Mouse (Mus musculus) spleen, adult 2 months (tissue): Measurements from ENCODE around the gene Inava. TPM values are rescaled to one million over a fixed set of nuclear protein-coding genes. Genes with fewer than 3 reads are reported as not detected.
A peak's percentile ranks its signal among the peaks of the same experiment; 100 is the strongest.

Experiments used
- DNase-seq, 2 experiments: peaks; one replicate each; pipeline versions ENCODE4 v3.0.0 to v3.0.0-alpha.2; 2012 to 2021; ENCODE audit warnings: low spot score in 2 of 2, low read depth in 1 of 2
- H3K27ac ChIP-seq: fragments of 200-500 bp; 2 replicates; pipeline ENCODE4 v1.5.1; 2012; ENCODE audit warnings: low read length, inconsistent platforms; ENCODE audit not compliant: insufficient read depth
- H3K27me3 ChIP-seq: fragments of 200-500 bp; 2 replicates; pipeline ENCODE4 v1.6.1; 2012; ENCODE audit warnings: mild to moderate bottlenecking, moderate library complexity, low read length, inconsistent platforms; ENCODE audit not compliant: control insufficient read depth, insufficient read depth
- H3K36me3 ChIP-seq: fragments of 200-500 bp; 2 replicates; pipeline ENCODE4 v1.6.1; 2012; ENCODE audit warnings: mild to moderate bottlenecking, low read length, inconsistent platforms; ENCODE audit not compliant: control insufficient read depth, insufficient read depth
- H3K4me1 ChIP-seq: fragments of 200-500 bp; 2 replicates; pipeline ENCODE4 v1.6.1; 2011; ENCODE audit warnings: inconsistent platforms; ENCODE audit not compliant: control insufficient read depth, insufficient read depth, insufficient read length
- H3K4me3 ChIP-seq: fragments of 200-500 bp; 2 replicates; pipeline ENCODE4 v1.5.1; 2011; ENCODE audit warnings: mild to moderate bottlenecking, inconsistent platforms; ENCODE audit not compliant: insufficient read depth, insufficient read length; ENCODE audit errors: extremely low read depth
- CTCF ChIP-seq: fragments of 200-500 bp; IDR thresholded peaks from 2 replicates; pipeline ENCODE4 v1.5.1; 2011; ENCODE audit warnings: mild to moderate bottlenecking, inconsistent platforms; ENCODE audit not compliant: insufficient read depth, insufficient read length, insufficient replicate concordance; ENCODE audit errors: extremely low read depth
- POLR2A ChIP-seq: fragments of 200-500 bp; IDR thresholded peaks from 2 replicates; pipeline ENCODE4 v1.6.1; 2011; ENCODE audit warnings: low read depth, low read length, inconsistent platforms
- WGBS: fragments of 180-500 bp; shearing (Covaris S2); methylation state at CpG from one replicate; pipeline ENCODE4 v1.1.7; 2018; 5-methylcytosine and 5-hydroxymethylcytosine counted together
- polyA plus RNA-seq: library from polyadenylated mRNA; depleted of rRNA; stranded (reverse); fragments of >200 nt; gene quantifications from 2 replicates; pipeline ENCODE4 v1.2.3, GENCODE M21; 2012

Inava gene
- polyA plus RNA-seq, 1 experiment: 0.15 TPM

GRCm38 (mm10) chr1:136179511-136180001 is 54.5 kb downstream of the Inava start:
- TF ChIP-seq POLR2A (no peak), CTCF (no peak)
- DNase-seq: no peak
- peaks cover 27% of the 10 kb centered on the region for H3K36me3 ChIP-seq
- no peaks in the 10 kb centered on the region for H3K27me3 ChIP-seq
- no peaks in the 10 kb centered on the region for H3K4me1 ChIP-seq
- no peak overlapping the region for H3K4me3 ChIP-seq
- 81% methylated on average over 2 of the region's 2 CpGs for WGBS
- H3K27ac ChIP-seq: no peak overlapping the region

- no peak overlapping the region for H3K27ac ChIP-seq
- peaks cover 34% of the 10 kb centered on the region for H3K36me3 ChIP-seq
- TF ChIP-seq CTCF (no peak), POLR2A (no peak)
- no peak for DNase-seq
- H3K4me1 ChIP-seq: peaks cover 4% of the 10 kb centered on the region; the same call in 1 of the 2 replicates
- 49% methylated on average over 6 of the region's 6 CpGs for WGBS
- H3K27me3 ChIP-seq: no peaks in the 10 kb centered on the region
- H3K4me3 ChIP-seq: no peak overlapping the region
Observed at GRCm38 (mm10) chr1:136178741-136179140, 55.3 kb downstream of the Inava start.

- WGBS: 88% methylated on average over 2 of the region's 2 CpGs
- peaks cover 45% of the 10 kb centered on the region for H3K36me3 ChIP-seq
- no peaks in the 10 kb centered on the region for H3K27me3 ChIP-seq
- no peak for DNase-seq
- H3K4me3 ChIP-seq: no peak overlapping the region
- H3K27ac ChIP-seq: no peak overlapping the region
- peaks cover 9% of the 10 kb centered on the region; the same call in 1 of the 2 replicates for H3K4me1 ChIP-seq
- TF ChIP-seq CTCF (no peak), POLR2A (no peak)
Observed at GRCm38 (mm10) chr1:136177085-136177484, 57.0 kb downstream of the Inava start.

- TF ChIP-seq POLR2A: no peak
- peak; percentile 84; the same call in 1 of the 2 replicates for TF ChIP-seq CTCF
- H3K27ac ChIP-seq: no peak overlapping the region
- peaks cover 62% of the 10 kb centered on the region for H3K36me3 ChIP-seq
- peak; percentile 34 to 38 for DNase-seq
- H3K4me1 ChIP-seq: peaks cover 9% of the 10 kb centered on the region; the same call in 1 of the 2 replicates
- no peaks in the 10 kb centered on the region for H3K27me3 ChIP-seq
- 64% methylated on average over 6 of the region's 6 CpGs for WGBS
- no peak overlapping the region for H3K4me3 ChIP-seq
Observed at GRCm38 (mm10) chr1:136175183-136175582, 58.9 kb downstream of the Inava start.

- Histone ChIP-seq H3K4me3 (no peak overlapping the region), H3K27ac (peak overlapping the region; percentile 41), H3K4me1 (peaks cover 9% of the 10 kb centered on the region; the same call in 1 of the 2 replicates), H3K36me3 (peaks cover 63% of the 10 kb centered on the region), H3K27me3 (no peaks in the 10 kb centered on the region)
- DNase-seq: peak; percentile 5 to 45
- 34% methylated on average over 13 of the region's 13 CpGs for WGBS
- no peak for TF ChIP-seq CTCF
- TF ChIP-seq POLR2A: no peak
Observed at GRCm38 (mm10) chr1:136174101-136174606, 59.9 kb downstream of the Inava start.

GRCm38 (mm10) chr1:136172696-136173095 is 61.4 kb downstream of the Inava start:
- no peak overlapping the region for H3K27ac ChIP-seq
- H3K4me3 ChIP-seq: no peak overlapping the region
- 95% methylated on average over 12 of the region's 12 CpGs for WGBS
- no peaks in the 10 kb centered on the region for H3K27me3 ChIP-seq
- no peak for TF ChIP-seq CTCF
- TF ChIP-seq POLR2A: no peak
- no peak for DNase-seq
- H3K4me1 ChIP-seq: peaks cover 9% of the 10 kb centered on the region; the same call in 1 of the 2 replicates
- peaks cover 69% of the 10 kb centered on the region for H3K36me3 ChIP-seq

- H3K27me3 ChIP-seq: no peaks in the 10 kb centered on the region
- peaks cover 9% of the 10 kb centered on the region; the same call in 1 of the 2 replicates for H3K4me1 ChIP-seq
- TF ChIP-seq POLR2A (no peak), CTCF (peak; percentile 82; the same call in 1 of the 2 replicates)
- 33% methylated on average over 5 of the region's 5 CpGs for WGBS
- peaks cover 68% of the 10 kb centered on the region for H3K36me3 ChIP-seq
- no peak overlapping the region for H3K4me3 ChIP-seq
- DNase-seq: peak; percentile 41 to 56
- H3K27ac ChIP-seq: no peak overlapping the region
Observed at GRCm38 (mm10) chr1:136170109-136170508, 64.0 kb downstream of the Inava start.
